Mouse (Mus musculus): ENCODE measurements around the gene Dpf3. TPM values are rescaled to one million over a fixed set of nuclear protein-coding genes. Genes with fewer than 3 reads are reported as not detected.

Dpf3 gene
- polyA plus RNA-seq (2015; fragmentation: Nextera tagmentation; extraction: Ambion mirVana), result 3.0 and 3.9 TPM in 2 replicates

GRCm38 (mm10) chr12:83487476-83487991, at the start of gene Dpf3:
Gene Dpf3 (minus strand): TSS chr12:83487716.
- Histone ChIP-seq H3K9me3 (0 out of 2 replicates have a peak, but pooled peaks cover 4% of the 10 kb centered on the region), H3K4me1 (peaks cover 35% of the 10 kb centered on the region), H3K36me3 (no peaks in the 10 kb centered on the region), H3K4me3 (peak within 1 kb of the TSS; percentile 65), H3K27ac (peak within 1 kb of the TSS; percentile 34; the same call in 1 of the 2 replicates), H3K27me3 (peaks cover 58% of the 10 kb centered on the region), H3K4me2 (peak within 1 kb of the TSS; percentile 100), H3K9ac (peak within 1 kb of the TSS; percentile 70)
- peak; percentile 88 for ATAC-seq (ENCODE audit: insufficient number of reproducible peaks, insufficient read depth, low FRiP score, low TSS enrichment, low read depth)
- under 1% methylated on average over 31 of the region's 31 CpGs for WGBS

GRCm38 (mm10) chr12:83536039-83536438, 48.5 kb upstream of the Dpf3 start:
- no peak for ATAC-seq (ENCODE audit: insufficient number of reproducible peaks, insufficient read depth, low FRiP score, low TSS enrichment, low read depth)
- Histone ChIP-seq H3K4me1 (peaks cover 10% of the 10 kb centered on the region), H3K9me3 (no peaks in the 10 kb centered on the region), H3K36me3 (peaks cover 88% of the 10 kb centered on the region), H3K9ac (0 out of 2 replicates have a peak overlapping the region, but pooled peaks have one; percentile 32), H3K27me3 (no peaks in the 10 kb centered on the region), H3K27ac (peak overlapping the region; percentile 44; the same call in 1 of the 2 replicates), H3K4me2 (no peak overlapping the region), H3K4me3 (no peak overlapping the region)
- 50% methylated on average over 9 of the region's 9 CpGs for whole genome bisulfite sequencing

GRCm38 (mm10) chr12:83535428-83535827, 47.9 kb upstream of the Dpf3 start:
- Histone ChIP-seq H3K4me2 (no peak overlapping the region), H3K9me3 (no peaks in the 10 kb centered on the region), H3K36me3 (peaks cover 85% of the 10 kb centered on the region), H3K4me1 (peaks cover 10% of the 10 kb centered on the region), H3K27me3 (no peaks in the 10 kb centered on the region), H3K9ac (no peak overlapping the region), H3K27ac (peak overlapping the region; percentile 44; the same call in 1 of the 2 replicates), H3K4me3 (no peak overlapping the region)
- no peak for ATAC-seq (ENCODE audit: insufficient number of reproducible peaks, insufficient read depth, low FRiP score, low TSS enrichment, low read depth)
- WGBS, result 72% methylated on average over 11 of the region's 11 CpGs

GRCm38 (mm10) chr12:83534190-83534589, 46.7 kb upstream of the Dpf3 start:
- ATAC-seq (ENCODE audit: insufficient number of reproducible peaks, insufficient read depth, low FRiP score, low TSS enrichment, low read depth), result no peak
- Histone ChIP-seq H3K27me3 (no peaks in the 10 kb centered on the region), H3K9me3 (no peaks in the 10 kb centered on the region), H3K36me3 (peaks cover 77% of the 10 kb centered on the region), H3K9ac (no peak overlapping the region), H3K4me1 (peaks cover 10% of the 10 kb centered on the region), H3K4me2 (no peak overlapping the region), H3K27ac (no peak overlapping the region), H3K4me3 (no peak overlapping the region)
- 79% methylated on average over 3 of the region's 3 CpGs for WGBS

GRCm38 (mm10) chr12:83532966-83533365, 45.5 kb upstream of the Dpf3 start:
- no peaks in the 10 kb centered on the region for H3K9me3 ChIP-seq
- H3K4me2 ChIP-seq, result no peak overlapping the region
- ATAC-seq (ENCODE audit: insufficient number of reproducible peaks, insufficient read depth, low FRiP score, low TSS enrichment, low read depth), result no peak
- no peak overlapping the region for H3K27ac ChIP-seq
- peaks cover 10% of the 10 kb centered on the region for H3K4me1 ChIP-seq
- H3K9ac ChIP-seq, result no peak overlapping the region
- 89% methylated on average over 3 of the region's 3 CpGs for WGBS
- peaks cover 75% of the 10 kb centered on the region for H3K36me3 ChIP-seq
- no peak overlapping the region for H3K4me3 ChIP-seq
- H3K27me3 ChIP-seq, result no peaks in the 10 kb centered on the region

- Histone ChIP-seq H3K9me3 (no peaks in the 10 kb centered on the region), H3K27ac (no peak overlapping the region), H3K4me3 (no peak overlapping the region), H3K27me3 (no peaks in the 10 kb centered on the region), H3K36me3 (peaks cover 70% of the 10 kb centered on the region), H3K4me1 (peaks cover 10% of the 10 kb centered on the region), H3K4me2 (no peak overlapping the region), H3K9ac (no peak overlapping the region)
- 88% methylated on average over 6 of the region's 6 CpGs for WGBS
- ATAC-seq (ENCODE audit: insufficient number of reproducible peaks, insufficient read depth, low FRiP score, low TSS enrichment, low read depth), result no peak
Observed at GRCm38 (mm10) chr12:83531992-83532391, 44.5 kb upstream of the Dpf3 start.

GRCm38 (mm10) chr12:83528665-83529064, 41.1 kb upstream of the Dpf3 start:
- Histone ChIP-seq H3K4me3 (no peak overlapping the region), H3K36me3 (peaks cover 45% of the 10 kb centered on the region), H3K9ac (no peak overlapping the region), H3K4me2 (no peak overlapping the region), H3K9me3 (no peaks in the 10 kb centered on the region), H3K4me1 (peaks cover 9% of the 10 kb centered on the region), H3K27me3 (no peaks in the 10 kb centered on the region), H3K27ac (no peak overlapping the region)
- no peak for ATAC-seq (ENCODE audit: insufficient number of reproducible peaks, insufficient read depth, low FRiP score, low TSS enrichment, low read depth)
- 90% methylated on average over 5 of the region's 5 CpGs for WGBS

- WGBS, result 45% methylated on average over 6 of the region's 6 CpGs
- Histone ChIP-seq H3K9ac (no peak overlapping the region), H3K4me3 (no peak overlapping the region), H3K27ac (no peak overlapping the region), H3K9me3 (no peaks in the 10 kb centered on the region), H3K4me1 (peaks cover 9% of the 10 kb centered on the region), H3K36me3 (peaks cover 38% of the 10 kb centered on the region), H3K4me2 (no peak overlapping the region), H3K27me3 (no peaks in the 10 kb centered on the region)
- no peak for ATAC-seq (ENCODE audit: insufficient number of reproducible peaks, insufficient read depth, low FRiP score, low TSS enrichment, low read depth)
Observed at GRCm38 (mm10) chr12:83527816-83528215, 40.3 kb upstream of the Dpf3 start.

GRCm38 (mm10) chr12:83525822-83526544, 38.5 kb upstream of the Dpf3 start:
- Histone ChIP-seq H3K27me3 (no peaks in the 10 kb centered on the region), H3K4me2 (peak overlapping the region; percentile 20; the same call in 1 of the 2 replicates), H3K4me3 (no peak overlapping the region), H3K36me3 (peaks cover 20% of the 10 kb centered on the region), H3K4me1 (peaks cover 22% of the 10 kb centered on the region), H3K27ac (peak overlapping the region; percentile 57), H3K9me3 (no peaks in the 10 kb centered on the region), H3K9ac (no peak overlapping the region)
- ATAC-seq (ENCODE audit: insufficient number of reproducible peaks, insufficient read depth, low FRiP score, low TSS enrichment, low read depth), result no peak
- WGBS, result 52% methylated on average over 18 of the region's 18 CpGs

- H3K27ac ChIP-seq, result no peak overlapping the region
- no peaks in the 10 kb centered on the region for H3K9me3 ChIP-seq
- no peak overlapping the region for H3K9ac ChIP-seq
- no peak overlapping the region for H3K4me2 ChIP-seq
- no peak overlapping the region for H3K4me3 ChIP-seq
- peaks cover 13% of the 10 kb centered on the region; the same call in 1 of the 2 replicates for H3K36me3 ChIP-seq
- H3K27me3 ChIP-seq, result no peaks in the 10 kb centered on the region
- WGBS, result 82% methylated on average over 5 of the region's 5 CpGs
- H3K4me1 ChIP-seq, result peaks cover 24% of the 10 kb centered on the region
- no peak for ATAC-seq (ENCODE audit: insufficient number of reproducible peaks, insufficient read depth, low FRiP score, low TSS enrichment, low read depth)
Observed at GRCm38 (mm10) chr12:83524329-83524728, 36.8 kb upstream of the Dpf3 start.

GRCm38 (mm10) chr12:83523892-83524291, 36.4 kb upstream of the Dpf3 start:
- no peak overlapping the region for H3K4me2 ChIP-seq
- WGBS, result 72% methylated on average over 4 of the region's 4 CpGs
- H3K27ac ChIP-seq, result no peak overlapping the region
- ATAC-seq (ENCODE audit: insufficient number of reproducible peaks, insufficient read depth, low FRiP score, low TSS enrichment, low read depth), result no peak
- no peaks in the 10 kb centered on the region for H3K9me3 ChIP-seq
- H3K4me1 ChIP-seq, result peaks cover 24% of the 10 kb centered on the region
- H3K27me3 ChIP-seq, result no peaks in the 10 kb centered on the region
- no peak overlapping the region for H3K4me3 ChIP-seq
- H3K36me3 ChIP-seq, result peaks cover 10% of the 10 kb centered on the region; the same call in 1 of the 2 replicates
- H3K9ac ChIP-seq, result no peak overlapping the region

GRCm38 (mm10) chr12:83523056-83523455, 35.5 kb upstream of the Dpf3 start:
- Histone ChIP-seq H3K4me1 (peaks cover 24% of the 10 kb centered on the region), H3K27me3 (no peaks in the 10 kb centered on the region)

More at GRCm38 (mm10) chr12:83523056-83523455, 35.5 kb upstream of the Dpf3 start:
- H3K4me2 ChIP-seq, result no peak overlapping the region
- WGBS, result 77% methylated on average over 6 of the region's 6 CpGs
- no peak overlapping the region for H3K9ac ChIP-seq
- H3K4me3 ChIP-seq, result no peak overlapping the region
- H3K27ac ChIP-seq, result no peak overlapping the region
- no peaks in the 10 kb centered on the region for H3K9me3 ChIP-seq
- H3K36me3 ChIP-seq, result peaks cover 6% of the 10 kb centered on the region; the same call in 1 of the 2 replicates
- no peak for ATAC-seq (ENCODE audit: insufficient number of reproducible peaks, insufficient read depth, low FRiP score, low TSS enrichment, low read depth)
